Mouse (Mus musculus) adrenal gland, postnatal 10 days (tissue): ENCODE data around the gene Kit. TPM values are rescaled to one million over a fixed set of nuclear protein-coding genes. Genes with fewer than 3 reads are reported as not detected.
A peak's percentile ranks its signal among the peaks of the same experiment; 100 is the strongest.

Experiments used
- DNase-seq: peaks from one replicate; pipeline ENCODE4 v3.0.0; 2021; ENCODE audit warnings: mixed read lengths
- long read RNA-seq, 2 experiments: library from polyadenylated mRNA; stranded (forward); transcript quantifications; one replicate each; pipeline ENCODE4 v2.0.0; 2021
- total RNA-seq, 2 experiments: library from RNA; stranded (reverse); gene quantifications; 2 replicates each; pipeline ENCODE4 v1.2.3; 2021

The Kit gene
- 10 to 100 TPM in 1 of 2 experiments, 1 to 10 TPM in 1; 9.3 to 14.1 TPM for total RNA-seq
- long read RNA-seq, experiment 1, partial matches to known transcripts: 1 of 1 reads
- long read RNA-seq, experiment 1, other reads (novel, unspliced or antisense): 0 of 1 reads
- long read RNA-seq, experiment 2, full-length matches to known transcripts: 1 of 2 reads
- long read RNA-seq, experiment 2, partial matches to known transcripts: 0 of 2 reads
- long read RNA-seq, experiment 2, other reads (novel, unspliced or antisense): 1 of 2 reads

- peak; percentile 87 for DNase-seq
Measured at GRCm38 (mm10) chr5:75574852-75575566, at the start of gene Kit. Kit (plus strand) TSS chr5:75574916.

DNA sequence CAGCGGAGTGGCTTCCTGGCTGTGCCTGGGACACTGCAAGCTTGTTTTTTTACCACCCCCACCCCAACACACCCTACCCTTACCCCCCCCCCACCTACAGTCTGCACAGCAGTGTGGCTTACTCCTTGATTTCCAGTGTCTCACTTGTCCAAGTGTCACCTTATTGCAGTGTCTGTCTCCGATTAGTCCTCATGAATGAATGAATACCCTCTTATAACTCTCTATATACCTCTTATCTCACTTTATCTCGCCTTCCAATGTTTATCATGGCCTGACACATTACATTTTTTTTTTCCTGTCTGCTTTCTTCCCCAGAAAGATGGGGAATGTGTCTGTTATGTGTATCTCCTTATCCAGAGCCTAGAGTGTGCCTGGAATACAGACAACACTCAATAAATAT is 38.6 kb upstream of the Kit start:
- DNase-seq: no peak

GRCm38 (mm10) chr5:75537717-75538116 is 37.0 kb upstream of the Kit start:
- DNase-seq: no peak

GRCm38 (mm10) chr5:75538458-75538857 is 36.3 kb upstream of the Kit start:
- no peak for DNase-seq

DNA sequence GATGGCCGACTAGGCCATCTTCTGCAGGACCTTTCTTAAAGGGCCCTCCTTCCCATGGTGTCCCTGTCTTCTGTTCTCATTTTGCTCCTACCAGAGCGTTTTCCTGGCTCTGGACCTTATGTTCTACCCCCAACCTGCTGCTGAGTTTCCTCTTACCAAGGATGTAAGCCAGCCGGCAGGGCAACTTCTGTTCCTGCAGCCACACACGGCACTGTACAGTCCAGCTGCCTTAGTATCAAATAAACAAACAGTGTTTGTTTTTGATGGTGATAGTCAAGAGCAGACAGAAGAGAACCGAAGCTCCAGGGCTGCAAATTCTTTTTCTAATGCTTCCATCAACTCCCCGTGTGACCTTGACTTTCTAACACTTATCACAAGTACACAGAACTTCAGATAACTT is 35.6 kb upstream of the Kit start:
- DNase-seq: no peak

- no peak for DNase-seq
Measured at GRCm38 (mm10) chr5:75543757-75544156, 31.0 kb upstream of the Kit start.

DNA sequence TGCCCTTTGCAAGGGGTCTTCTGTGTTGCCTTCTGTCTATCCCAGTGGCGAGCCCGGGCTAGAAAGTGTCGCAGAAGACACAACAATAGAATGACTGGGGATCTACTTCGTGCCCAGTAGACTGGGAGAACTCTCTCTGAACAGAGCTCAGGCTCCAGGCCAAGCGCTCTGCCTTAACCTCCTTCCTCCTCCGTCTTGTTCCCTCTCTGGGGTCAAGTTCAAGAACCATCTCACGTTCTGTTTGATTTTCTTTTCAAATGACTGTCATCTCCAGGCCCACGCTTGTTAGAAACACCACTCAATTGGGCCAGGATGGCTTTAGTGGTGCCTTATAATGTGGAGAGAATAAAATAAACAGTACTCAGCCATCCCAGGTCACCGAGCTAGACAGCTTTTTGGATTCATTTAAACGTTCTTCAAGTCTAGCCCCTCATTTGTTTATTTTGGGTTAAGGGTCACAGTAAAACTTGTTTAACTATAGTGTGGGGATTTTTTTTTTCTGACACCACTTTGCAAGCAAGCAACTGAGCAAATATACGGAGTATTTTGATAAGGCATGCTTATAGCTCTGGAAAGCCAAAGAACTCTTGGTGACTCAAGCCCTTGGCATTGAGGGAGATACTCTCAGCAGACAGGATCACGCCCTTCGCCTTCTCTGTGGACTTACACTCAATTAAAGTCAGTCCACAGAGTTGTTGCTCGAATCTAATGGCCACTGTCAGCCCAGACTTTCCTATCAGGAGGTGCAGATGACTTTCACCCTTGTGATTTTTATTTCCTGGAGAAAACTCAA is 30.0 kb upstream of the Kit start:
- DNase-seq: no peak

- DNase-seq: no peak
Measured at GRCm38 (mm10) chr5:75545265-75545643, 29.5 kb upstream of the Kit start.

DNA sequence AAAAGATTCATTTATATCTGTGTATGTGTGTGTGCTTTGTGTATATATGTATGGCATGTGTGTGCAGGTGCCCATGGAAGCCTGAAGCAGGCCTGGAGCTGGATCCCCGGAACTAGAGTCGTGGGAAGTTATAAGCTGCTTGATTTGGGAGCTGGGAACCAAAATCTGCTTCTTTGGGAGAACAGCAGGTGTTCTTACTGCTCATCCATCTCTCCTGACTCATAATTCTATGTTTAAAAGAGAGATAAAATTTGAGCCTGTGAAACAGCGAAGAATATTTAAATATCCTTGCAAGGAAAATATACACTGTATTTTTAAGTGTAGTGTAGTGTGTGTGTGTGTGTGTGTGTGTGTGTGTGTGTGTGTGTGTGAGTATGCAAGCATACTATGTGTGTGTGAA is 21.7 kb upstream of the Kit start:
- no peak for DNase-seq

GRCm38 (mm10) chr5:75557636-75558035 is 17.1 kb upstream of the Kit start:
- DNase-seq: no peak

- peak; percentile 64 for DNase-seq
Measured at GRCm38 (mm10) chr5:75559291-75559690, 15.4 kb upstream of the Kit start.

- peak; percentile 32 for DNase-seq
Measured at GRCm38 (mm10) chr5:75561231-75561630, 13.5 kb upstream of the Kit start.

DNA sequence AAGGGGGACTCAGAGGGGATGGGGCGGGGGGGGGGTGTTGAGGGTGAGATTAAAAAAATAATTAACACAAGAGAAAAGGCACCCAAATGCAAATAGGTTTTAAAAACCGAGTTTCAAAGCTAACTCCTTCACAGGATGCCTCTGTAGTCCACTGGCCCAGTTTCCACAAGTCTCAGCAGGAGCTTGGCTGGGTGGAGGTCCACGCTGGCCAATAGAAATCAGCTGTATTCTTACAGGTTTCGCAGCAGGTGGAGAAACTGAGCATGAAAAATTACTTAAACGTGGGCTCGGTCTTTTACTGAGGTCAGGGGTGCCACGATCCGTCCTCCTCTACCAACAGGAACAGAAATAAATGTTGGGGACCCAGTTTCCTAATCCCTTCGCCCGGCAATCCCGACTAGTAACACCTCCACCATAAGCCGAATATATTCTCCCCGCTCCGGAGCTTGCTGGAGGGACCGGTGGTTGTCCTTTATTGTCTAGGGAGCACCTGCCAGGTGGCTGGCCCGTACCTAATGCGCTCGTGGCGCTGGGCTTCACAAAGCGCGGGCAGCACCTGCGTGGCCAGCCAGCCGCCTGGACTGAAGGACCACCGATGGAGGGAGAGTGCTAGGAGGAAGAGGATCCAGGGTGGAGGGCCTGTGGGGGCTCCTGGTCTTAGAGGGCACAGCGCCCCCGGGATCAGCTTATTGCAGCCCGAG is 415 bp upstream of the Kit start:
- no peak for DNase-seq

DNA sequence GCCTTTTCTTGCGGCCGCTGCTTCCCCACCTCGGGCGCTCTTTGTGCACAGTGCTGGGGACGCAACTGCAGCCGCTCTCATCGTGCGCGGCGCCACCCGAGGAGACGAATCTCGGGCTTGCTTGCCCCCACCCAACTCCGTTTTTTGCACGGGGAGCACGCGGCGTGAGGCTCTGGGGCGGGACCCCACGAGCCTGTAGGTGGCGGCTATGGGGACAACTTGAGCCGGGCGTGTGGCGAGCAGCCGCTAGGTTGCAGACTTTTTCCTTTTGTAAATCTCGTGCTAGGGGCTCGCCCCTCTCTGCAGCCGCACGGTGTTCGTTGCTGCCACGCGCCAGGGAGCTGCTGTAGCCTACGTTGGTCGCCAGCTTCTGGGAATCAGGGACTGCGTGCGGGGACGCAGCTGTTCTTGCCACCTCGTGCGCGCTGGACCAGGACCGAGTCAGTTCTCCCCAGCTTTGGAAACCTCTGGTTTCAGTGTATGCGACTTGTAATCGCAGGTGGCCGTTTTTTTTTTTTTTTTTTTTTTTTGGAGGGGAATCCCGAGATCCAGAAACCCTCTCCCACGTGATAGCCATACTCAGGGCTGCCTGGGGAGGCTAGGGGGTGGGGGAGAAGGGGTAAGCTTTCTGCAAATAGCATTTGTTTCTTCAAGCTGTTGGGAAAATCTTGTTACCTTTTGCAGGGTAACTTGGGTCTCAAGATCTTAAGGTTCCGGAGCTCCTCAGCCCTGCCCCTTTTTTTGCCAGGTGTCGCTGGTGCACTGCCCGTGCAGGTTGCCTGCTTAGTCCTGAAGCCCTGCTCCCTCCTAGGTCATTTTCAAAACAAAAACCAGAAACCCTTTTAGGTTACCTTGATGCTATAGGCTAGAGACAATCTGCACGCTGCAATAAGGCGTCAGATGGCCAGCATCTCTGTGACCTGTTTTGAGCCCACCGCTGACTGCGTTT is 1.1 kb downstream of the Kit start:
- DNase-seq: peak; percentile 71

DNA sequence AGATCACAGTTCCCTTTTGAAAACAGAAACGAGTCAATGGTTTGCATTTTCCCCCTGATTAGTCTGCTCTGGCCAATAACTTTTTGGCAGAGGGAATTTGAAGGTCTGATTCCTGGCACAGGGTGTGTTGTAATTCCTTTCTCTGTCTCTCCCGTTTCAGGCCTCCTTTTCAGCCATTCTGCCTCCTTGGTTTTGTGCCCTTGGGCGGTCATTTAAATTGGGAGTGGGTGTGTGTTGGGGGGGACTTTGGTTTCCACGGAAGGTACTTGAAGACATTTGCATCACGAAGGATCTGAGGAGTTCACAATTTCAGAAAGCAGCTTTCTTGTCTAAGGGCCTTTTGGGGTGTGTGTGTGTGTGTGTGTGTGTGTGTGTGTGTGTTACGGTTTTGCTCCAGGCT is 2.0 kb downstream of the Kit start:
- no peak for DNase-seq

DNA sequence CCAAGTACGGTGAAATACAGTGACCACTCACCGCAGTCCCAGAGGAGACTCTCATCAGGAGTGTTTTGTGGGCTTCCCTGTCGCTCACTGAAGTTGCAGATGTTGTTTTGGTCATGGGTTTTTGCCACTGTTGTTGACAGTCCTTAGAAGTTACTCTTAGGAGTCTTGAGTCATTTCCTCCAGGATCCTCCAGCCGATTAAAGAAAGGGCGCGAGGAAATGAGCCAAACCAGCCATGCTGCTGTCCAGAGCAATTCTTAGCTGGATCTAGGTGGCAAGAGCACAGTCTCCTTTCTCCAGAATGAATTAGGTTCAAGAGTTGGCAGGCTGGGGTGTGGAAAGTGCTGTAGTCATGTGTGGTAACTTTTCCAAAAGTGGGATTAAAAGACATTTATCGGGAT is 3.4 kb downstream of the Kit start:
- DNase-seq: no peak

DNA sequence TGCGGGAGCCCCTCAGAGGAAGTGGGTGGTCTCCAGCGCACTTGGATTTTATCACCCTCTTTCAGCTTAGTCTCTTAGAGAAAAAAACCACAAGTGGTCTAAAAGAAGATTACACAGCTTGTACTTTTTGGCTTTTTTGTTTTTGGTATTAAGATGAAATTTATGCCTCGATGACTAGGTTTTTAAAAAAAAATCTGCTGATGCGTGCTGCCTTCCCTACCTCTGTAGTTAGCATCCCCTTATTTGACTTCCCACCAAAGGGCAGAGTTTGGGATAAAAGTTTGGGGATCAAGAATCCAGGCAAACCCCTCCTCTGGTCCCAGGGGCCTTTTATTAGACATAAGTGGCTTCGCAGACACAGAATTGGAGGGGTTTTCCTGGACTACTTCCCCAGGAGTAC is 4.5 kb downstream of the Kit start:
- DNase-seq: no peak

DNA sequence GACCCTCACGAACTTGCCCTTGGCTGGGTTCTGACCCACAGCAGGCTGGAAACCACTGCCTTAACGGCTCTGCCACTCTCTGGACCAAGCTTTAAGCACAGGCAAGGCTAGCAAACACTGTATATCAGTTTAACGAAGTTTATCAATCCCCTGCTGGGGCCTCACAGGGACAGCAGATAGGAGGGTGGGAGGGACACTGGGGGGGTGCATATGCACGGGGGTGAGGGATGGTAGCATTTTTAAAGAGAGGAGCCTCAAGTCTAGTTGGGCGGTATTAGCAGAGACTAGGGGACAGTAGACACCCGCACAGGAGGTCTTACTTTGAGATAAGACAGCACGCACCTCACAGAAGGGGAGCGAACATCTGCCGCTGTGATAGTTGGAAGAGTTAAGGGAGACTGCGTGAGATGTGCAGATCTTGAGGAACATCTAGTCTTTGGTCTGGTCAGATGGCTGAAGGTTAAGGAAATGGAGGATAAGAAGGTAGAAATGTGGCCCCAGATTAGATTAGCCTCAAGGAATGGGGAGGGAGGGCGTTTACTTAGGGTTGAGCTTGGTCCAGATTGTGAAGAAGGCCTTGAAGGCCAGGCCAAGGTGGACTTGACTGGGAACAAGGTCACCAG is 5.0 kb downstream of the Kit start:
- no peak for DNase-seq

DNA sequence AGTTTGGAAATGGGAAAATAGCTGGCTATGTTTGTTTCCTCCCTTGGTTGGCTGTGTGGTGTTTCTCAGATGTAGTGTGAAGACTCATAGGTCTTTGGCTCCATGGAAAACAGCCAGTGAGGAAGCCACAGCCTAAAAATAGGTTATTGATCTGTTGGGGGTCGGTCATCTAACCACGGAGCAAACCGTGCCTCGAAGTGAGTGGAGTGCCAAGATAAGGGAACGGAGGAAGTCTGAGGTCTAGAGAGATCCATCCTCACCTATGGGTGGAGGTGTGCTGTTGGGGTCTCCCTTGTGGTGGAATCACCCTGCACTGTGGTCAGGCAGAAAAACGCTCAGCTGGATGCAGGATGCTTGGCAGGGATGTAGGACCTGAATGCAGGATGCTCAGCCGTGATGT is 7.2 kb downstream of the Kit start:
- DNase-seq: no peak

- DNase-seq: no peak
Measured at GRCm38 (mm10) chr5:75587781-75588180, 13.1 kb downstream of the Kit start.
